Mouse (Mus musculus): ENCODE results near the gene Map4k3.

Gene Map4k3

GRCm38 (mm10) chr17:80683041-80683440 is 45.2 kb downstream of the Map4k3 start:
- no peak for DNase-seq

DNA sequence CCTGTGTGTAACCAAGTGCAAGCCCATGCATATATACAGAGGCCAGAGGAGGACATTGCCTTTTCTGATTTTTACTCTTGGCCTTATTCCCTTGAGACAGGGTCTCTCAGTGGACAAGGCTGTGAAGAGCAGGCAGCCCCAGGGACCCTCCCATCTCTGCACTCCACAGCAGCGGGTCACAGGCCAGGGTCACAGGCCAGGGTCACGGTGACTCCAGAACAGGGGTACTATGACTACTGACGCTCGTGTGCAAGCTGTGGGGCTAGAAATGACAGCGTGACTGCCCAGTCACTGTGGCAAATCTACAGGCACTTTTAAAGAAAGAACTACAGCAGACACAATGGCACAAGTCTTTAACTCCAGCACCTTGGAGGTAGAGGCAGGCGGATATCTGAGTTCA is 50.1 kb downstream of the Map4k3 start:
- no peak for DNase-seq

- DNase-seq: no peak
Measured at GRCm38 (mm10) chr17:80676859-80677535, 51.3 kb downstream of the Map4k3 start.

DNA sequence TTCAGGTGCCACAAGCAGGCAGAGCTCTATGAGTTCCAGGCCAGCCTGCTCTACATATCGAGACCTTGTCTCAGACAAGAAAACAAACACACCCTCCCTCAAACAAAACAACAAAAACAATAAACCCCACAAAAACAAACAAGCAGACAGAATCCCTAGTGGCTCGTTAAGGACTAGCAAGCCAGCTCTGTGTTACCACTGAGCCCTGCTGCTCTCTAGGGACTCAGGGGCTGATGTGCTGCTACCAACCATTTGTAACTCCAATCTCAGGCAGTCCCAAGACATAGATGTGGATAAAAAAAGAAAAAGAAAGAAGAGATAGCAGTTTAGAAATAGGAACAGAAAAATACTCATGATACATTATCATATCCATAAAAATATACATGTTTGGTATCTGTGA is 52.1 kb downstream of the Map4k3 start:
- DNase-seq: no peak

DNA sequence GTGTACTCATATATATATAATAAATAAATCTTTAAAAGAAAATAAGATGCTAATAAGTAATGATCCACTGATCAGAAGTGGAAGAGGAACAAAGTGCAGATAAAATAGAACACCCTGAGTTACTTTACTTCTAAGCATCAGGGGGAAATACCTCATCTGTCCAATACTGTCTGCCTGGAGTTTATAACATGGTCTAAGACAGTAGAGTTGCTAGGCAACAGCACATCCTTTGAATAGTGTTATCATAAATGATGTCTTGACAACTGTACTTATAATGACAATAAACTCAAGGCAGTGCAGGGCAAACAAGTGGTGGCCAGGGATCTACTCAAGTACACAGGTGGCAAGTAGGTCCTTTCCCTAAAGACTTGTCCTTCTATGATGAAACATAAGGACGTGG is 57.9 kb downstream of the Map4k3 start:
- DNase-seq: no peak

DNA sequence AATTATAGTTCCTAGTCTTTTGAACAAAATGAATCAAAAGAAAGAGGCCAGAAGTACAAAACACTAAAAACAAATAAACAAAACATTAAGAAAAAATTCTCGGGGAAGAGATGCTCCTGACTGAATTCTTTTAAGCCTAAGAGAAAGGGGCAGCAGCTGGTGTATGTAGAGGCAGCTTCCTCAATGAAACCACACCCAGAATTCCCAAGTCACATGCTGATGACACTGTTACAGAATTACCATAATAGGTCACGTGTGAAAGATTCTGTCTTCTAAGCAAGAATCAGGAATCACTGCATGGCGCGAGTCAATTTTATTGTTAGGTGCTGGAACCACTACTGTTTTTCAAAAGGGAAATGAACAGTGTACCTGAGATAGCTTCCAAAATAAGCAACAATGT is 64.7 kb downstream of the Map4k3 start:
- DNase-seq: no peak

DNA sequence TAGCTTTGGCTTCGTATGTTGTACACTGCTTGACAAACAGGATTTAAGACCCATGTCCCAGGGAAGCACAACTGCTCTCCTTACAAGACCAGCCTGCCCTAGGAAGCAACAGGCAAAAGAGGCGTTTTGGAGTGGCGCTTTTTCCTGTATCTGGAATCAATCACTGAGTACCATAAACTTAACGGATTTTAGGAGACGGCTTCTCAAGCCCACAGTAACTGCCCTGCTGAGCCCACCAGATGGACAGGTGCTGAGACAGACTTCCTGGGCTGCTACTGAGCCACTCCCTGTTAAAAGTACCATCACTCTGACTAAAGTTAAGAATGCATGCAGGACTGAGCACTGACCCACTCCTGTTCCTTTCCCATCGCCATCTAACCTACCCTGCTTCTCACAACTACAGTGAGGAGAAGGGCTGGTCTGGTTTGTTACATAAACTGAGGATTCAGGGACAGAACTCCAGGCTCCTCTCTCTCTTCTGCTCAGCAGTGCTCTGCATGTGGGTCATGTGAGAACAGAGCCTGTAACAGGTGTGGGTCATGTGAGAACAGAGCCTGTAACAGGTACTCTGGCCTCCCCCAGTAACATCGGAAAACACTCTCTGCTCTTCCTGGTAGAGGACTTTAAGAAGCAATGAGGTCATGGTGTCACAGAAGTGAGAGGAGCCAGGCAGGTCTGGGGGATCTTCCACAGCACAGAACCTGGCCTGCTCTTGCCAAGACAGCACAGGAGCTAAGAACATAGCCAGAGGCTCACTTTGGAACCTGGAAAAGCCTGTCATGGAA is 65.3 kb downstream of the Map4k3 start:
- no peak for DNase-seq

DNA sequence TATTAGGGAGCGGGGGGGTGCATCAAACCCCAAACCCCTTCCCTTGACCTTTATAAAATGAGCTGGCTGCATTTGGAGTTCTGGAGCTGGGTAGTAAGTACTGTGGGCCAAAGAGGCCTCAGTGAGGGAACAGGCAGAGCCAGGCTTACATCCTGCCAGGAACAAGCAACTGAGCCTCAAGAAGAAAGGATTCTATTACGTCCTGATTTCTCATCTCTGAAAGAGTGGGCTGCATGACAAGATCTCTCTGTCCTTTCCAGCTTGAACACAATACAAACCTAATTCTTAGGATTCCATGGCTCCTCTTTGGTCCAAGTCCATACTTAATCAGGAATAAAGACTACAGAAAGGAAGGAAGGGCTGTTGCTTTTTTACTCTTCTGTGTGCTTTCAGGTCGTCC is 66.4 kb downstream of the Map4k3 start:
- DNase-seq: no peak

- no peak for DNase-seq
Measured at GRCm38 (mm10) chr17:80660707-80661380, 67.4 kb downstream of the Map4k3 start.

DNA sequence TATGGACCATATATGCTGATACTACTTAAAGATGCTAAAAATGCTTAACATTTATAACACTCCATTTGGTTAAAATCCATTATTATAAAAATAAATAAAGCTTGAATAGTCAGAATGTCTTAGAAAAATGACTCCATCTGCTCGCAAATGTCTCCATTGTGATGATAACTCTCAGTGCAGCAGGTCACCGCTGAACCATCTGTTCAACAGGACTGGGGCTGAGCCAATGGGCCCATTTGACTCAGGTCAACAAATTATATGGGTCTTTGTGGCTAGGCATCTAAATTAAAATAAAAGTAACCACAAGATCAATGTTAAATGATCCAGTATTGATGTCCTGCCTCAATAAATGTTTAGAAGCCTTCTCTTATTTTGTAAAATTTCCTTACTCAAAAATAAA is 68.1 kb downstream of the Map4k3 start:
- no peak for DNase-seq

DNA sequence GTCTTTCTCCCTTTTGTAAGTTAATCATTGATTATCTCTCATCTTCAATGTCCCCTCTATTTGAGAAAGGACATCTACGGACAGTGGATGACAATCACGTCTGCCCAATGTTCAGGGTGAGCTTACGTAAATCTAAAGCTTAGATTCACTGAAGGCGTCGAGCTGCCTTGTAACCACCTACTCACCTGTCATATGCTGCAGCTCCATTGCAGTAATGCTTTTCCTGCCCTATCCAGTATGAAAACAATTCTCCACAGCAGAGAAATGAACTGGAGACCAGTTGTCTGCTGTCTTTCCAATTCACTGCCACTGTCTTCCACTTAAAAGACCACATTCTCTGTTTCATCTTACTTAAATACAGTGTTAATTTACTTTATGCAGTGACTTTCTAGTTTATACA is 68.5 kb downstream of the Map4k3 start:
- no peak for DNase-seq

GRCm38 (mm10) chr17:80654323-80654722 is 74.0 kb downstream of the Map4k3 start:
- no peak for DNase-seq

DNA sequence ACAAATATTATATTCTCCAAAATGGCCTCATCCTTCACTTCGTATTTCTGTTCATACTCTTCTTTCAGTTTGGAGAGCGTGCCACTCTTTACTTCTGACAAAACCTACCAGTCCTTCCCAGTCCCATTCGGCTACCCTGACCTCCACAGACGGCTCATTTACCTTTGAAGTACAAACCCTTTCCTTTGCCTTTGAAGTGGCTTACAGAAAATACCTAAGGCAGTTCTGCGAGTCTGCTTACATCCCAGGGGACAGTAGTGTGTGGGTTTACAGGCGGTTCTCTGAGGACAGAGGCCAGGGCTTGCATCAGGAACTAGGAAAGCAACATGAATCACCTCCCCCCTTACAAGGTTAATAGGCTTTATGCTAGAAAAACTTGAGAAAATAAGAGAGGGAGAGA is 75.5 kb downstream of the Map4k3 start:
- no peak for DNase-seq

- no peak for DNase-seq
Measured at GRCm38 (mm10) chr17:80646843-80647242, 81.4 kb downstream of the Map4k3 start.

DNA sequence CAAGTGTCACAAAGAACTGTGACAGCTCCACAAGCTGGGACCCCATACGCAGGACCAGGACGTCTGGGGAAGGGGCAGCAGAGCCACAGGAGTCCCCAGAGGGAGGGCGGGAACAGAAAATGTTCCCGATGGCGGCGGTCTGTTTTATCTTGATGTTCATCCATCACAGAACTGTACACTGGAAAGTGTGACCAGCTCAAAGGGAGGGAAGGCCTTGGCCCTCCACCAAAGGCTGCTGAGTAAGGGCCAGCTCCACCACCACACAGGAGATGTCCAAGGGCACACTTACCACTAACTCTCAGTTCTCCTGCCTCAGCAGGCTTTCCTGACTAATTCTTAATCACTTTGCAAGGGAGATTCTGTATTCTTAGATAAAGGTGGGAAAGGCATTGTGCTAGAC is 82.2 kb downstream of the Map4k3 start:
- no peak for DNase-seq

DNA sequence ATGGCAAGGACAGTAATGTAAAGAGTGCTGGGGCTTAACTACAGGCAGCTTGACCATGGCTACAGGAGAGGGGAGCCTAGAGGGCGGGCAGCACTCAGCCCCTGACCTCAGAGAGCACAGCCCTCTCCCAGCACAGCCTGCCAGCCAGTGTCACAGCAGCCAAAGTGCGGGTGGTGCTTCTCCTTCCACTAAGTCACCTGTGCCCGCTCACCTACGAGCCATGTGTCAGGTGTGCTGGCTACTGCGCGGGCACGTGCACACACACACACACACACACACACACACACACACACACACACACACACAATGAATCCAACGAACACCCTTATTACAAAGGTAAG is 82.6 kb downstream of the Map4k3 start:
- no peak for DNase-seq

DNA sequence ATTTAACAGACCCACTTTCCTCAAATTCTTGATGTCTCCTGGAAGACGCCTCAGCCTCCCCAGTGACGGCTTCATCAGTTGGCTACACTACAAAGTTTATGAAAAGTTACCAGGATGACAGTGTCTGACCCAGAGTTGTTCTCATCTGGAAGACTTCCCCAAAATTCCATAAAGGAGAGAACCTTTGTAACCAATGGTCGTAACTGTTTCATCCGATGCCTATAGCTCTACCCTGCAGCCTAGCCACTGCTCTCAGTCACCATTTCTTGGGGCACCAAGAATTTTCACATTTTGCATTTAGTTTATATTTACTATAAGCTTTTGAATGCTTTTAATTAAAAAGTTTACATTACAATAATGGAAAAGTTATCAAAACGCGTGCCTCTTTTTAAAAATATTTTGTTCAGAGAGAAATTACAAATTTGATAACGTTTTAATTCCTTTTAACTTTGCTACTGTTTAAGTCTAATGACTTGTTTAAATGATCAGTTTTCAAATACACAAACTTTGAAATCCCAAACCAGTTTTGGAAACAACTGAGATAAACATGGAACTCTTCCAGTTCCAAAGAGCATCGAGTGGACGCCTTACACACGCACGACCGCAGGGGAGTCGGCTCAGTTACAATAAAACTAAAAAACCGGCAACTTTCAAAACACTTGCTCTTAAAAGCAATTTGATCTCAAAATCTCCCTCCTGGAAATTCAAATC is 83.1 kb downstream of the Map4k3 start:
- no peak for DNase-seq

DNA sequence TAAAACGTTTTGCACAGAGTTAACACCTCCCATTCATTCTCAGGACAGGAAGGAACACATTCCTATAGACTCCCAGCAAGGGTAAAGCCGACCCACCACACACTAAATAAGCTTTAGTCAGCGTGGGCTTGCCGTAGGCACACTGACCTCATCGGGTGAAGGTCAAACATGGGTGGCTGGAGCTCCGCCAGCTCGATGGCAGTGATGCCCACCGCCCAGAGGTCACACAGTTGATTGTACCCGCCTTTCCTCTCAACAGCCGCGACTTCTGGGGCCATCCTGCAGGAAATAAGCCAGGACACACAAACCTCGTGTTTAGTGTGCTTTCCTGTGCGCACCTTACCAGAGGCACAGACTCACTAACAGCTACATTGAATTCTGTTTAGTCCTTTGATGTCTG is 83.7 kb downstream of the Map4k3 start:
- DNase-seq: no peak

- no peak for DNase-seq
Measured at GRCm38 (mm10) chr17:80638121-80638520, 90.2 kb downstream of the Map4k3 start.

- no peak for DNase-seq
Measured at GRCm38 (mm10) chr17:80635794-80636193, 92.5 kb downstream of the Map4k3 start.

DNA sequence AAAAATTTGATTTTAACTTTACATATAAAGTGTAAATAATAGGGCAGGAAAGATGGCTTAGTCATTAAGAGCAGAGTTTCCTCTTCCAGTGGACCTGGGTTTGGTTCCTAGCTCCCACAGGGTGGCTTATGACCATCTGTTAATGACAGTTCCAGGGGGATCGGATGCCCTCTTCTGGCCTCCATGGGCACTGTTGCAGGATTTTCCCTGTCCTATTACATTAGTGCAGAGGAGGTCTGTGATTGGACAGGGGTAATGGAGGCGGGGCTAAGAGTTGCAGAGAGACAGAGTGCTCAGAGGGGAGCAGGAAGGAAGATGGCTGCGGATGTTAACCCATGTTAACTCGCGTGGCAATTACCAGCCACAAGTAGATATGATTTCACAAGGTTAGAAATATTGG is 95.4 kb downstream of the Map4k3 start:
- DNase-seq: no peak

- DNase-seq: no peak
Measured at GRCm38 (mm10) chr17:80632354-80632753, 95.9 kb downstream of the Map4k3 start.

DNA sequence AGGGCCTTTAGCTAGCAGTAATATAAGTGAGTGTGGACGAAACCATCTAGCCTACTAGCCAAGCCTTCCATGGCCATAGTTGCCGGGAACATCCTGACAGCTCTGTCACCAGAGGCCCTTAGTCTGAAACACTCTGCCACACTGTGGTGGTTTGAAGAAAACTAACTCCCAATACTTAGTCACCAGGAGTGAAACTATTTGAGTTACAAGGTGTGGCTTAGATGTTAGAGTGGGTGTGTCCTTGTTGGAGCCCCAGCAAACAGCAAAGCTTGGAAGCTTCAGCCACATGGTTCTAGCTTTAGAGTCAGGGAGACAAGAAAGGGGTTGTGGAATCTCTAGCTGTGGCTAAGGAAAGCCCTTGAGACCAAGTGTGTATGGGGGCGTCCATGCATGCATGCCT is 97.3 kb downstream of the Map4k3 start:
- no peak for DNase-seq

- DNase-seq: no peak
Measured at GRCm38 (mm10) chr17:80624979-80625378, 103.3 kb downstream of the Map4k3 start.

All from right cerebral cortex, postnatal 25 days (tissue).